Mouse (Mus musculus) left cerebral cortex, postnatal 25 days (tissue): Measurements from ENCODE around the gene Gm43064. TPM values are rescaled to one million over a fixed set of nuclear protein-coding genes. Genes with fewer than 3 reads are reported as not detected.
"Not testable (repeated sequence)": the region's sequence is repeated elsewhere in the genome, so short reads cannot be mapped to it uniquely, and the experiment has no call there.

ENCODE experiments used
- DNase-seq, 2 experiments: peaks; one replicate each; pipeline ENCODE4 v3.0.0; 2022; ENCODE audit warnings: low spot score in 2 of 2, mixed read lengths in 1 of 2
- intact Hi-C: fragments of 180-260 bp; cut with DNase I; formaldehyde crosslinking; loops from one replicate; pipeline ENCODE4 v1.15.1; 2025
- total RNA-seq, 2 experiments: library from RNA; stranded (reverse); gene quantifications; 2 replicates each; pipeline ENCODE4 v1.2.3; 2021

The Gm43064 gene
- total RNA-seq, result under 1 TPM; 0.16 to 0.32 TPM

DNA sequence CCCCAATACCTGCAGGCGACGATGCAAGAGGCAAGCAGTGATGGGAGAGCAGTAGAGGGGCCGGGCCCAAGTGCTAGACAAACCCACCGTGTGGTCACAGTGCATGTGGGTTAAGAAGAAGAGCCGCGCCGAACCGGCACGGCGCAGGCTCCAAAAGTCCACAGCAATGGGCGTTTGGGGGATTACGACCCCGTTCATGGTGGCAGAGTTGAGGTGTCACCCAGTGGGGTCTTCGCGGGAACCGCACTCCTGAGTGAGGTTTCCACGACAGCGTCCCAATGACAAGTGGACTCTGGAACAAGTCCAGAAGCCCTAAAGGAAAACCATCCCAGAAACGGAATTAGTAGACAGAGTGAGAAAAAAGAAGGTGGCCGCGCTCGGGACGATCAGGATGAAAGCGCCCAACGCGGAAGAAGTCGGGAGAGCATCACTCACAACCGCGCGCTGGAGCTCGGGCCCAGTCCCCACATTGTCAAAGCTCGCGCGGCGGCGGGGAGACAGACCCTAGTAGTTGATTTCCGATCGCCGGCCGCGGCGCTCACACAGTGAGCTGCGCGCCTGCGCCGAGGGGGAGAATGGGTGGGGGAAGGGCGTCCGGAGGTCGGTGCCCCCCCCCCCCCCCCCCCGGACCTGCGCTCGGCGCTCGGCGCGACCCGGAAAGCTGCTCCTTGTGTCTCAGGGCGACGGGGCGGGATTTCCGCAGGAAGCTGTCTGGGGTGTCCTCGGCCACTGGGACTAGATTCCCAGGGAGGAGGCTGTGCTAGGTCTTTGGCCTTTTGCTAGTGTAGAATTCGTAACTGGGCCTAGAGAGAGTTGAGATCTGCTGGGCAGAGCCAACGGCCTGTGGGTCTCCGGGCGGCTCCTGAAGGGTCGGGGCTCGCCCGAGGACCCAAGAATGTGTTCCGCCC, at the start of gene Gm43064, which contains the start of the genes Dclre1b and Ap4b1:
Gene Gm43064 (plus strand): TSS at position 683 of the 908 bp plus-strand sequence.
Gene Dclre1b (minus strand): TSS at position 554 of the 908 bp plus-strand sequence.
Gene Ap4b1 (plus strand): TSS at position 630 of the 908 bp plus-strand sequence.
- peak; percentile 91 for DNase-seq
- intact Hi-C loops, result loop anchor here (1.0 kb wide), 2 partner anchors 18 to 78 kb away; partner anchors contain the start of gene Hipk1

DNA sequence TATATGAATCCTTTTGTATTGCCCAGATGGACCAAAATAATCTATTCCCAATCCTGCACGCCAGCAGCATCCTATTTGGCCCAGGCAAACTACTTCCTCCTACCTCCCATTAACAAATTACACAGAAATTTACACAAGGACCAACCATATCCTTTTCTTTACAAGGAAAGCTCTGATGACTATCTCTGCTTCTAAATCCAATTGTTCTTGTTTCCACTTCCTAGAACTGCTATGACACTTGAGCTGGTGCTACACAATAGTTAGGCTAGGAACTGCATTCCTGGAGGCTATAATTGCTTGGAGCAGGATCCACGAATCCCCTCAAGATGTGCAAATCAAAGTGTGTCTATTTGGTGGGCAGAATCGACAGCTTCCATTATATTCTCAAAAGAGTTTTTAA, 42.6 kb upstream of the Gm43064 start:
- DNase-seq, result no peak
- intact Hi-C loops, result no loop called here

DNA sequence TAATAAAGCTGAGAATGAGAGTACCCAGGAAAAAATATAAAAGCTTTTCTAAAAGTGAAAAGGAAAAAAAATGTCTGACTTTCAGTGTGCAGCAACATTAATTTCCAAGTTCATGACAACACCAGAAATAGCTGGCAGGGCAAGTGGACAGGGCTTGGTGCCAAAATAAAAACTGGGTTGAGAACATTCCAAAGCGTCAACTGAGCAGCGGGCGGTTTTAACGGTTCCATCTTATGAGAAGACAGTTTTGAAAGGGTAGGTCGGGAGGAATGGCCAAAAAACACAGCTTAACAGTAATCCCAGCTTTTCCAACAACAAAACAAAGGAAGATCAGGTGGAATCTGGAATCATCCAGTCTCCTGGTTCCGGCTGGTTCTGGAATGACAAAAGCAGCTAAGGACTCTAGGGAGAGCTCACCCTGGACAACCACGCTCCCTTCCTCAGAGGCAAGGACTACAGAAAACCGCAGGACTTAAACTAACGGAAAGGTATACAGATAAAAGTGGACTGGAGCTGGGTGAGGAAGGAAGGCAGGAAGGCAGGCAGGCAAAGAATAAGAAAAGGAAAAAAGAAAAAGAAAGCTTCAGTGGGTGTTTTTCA, 37.7 kb upstream of the Gm43064 start:
- intact Hi-C loops, result no loop called here
- peak in 1 of 2 experiments; percentile 16 for DNase-seq

DNA sequence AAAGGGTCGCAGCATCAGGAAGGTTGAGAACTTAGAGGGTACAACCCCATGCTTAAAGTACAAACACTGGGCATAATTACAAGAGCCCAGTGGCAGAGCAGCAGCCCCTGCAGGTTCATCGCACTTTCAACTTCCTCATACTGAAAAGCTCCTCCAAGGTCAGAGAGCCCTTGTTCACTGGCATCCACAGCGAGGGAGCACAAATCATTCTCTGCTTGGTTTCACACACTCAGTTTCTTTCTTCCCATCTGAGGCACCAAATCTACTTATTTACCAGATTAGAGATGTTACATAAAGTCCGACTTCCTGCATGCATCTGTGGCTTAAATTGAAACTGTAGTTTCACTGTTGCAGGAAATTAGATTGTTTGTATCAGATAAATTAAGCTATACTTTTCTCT, 36.5 kb upstream of the Gm43064 start:
- no peak for DNase-seq
- intact Hi-C loops, result no loop called here

DNA sequence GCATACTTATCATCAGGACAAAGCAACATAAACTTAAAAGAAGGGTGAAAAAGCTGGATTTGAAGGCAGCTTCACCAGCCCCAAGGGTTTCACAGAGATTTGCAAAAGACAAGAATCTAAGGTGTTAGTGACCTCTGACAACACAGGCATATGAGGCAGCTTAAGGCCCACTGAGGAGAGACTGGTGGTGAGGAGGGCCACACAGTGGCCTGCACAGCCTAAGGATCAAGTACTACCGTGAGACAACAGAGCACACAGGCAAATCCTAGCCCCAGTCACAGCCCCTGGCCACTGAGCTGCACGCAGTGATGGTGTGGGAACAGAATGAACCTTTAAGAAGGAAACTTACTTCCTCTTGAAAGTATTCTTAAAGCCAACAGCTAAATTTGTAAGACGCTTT, 35.9 kb upstream of the Gm43064 start:
- intact Hi-C loops, result no loop called here

DNA sequence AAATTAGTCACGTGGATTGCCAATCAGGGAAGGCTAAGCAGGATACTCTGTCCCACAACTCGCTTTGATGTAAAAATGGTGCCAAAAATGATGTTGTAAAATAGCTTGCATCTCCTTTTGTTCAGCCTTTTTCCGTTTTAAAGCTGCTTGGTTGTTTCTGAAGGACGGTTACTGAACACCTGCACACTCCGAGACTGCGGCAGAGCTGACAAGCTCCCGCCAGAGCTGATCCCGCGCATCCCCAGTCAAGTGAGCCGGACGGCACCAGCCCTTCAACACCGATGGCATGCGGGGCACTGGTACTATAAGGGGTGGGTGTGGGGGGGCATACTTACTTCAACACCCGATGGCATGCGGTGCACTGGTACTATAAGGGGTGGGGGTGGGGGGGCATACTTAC, 35.4 kb upstream of the Gm43064 start:
- intact Hi-C loops, result no loop called here
- no peak for DNase-seq

More for the DNA sequence above, 35.9 kb upstream of the Gm43064 start:
- no peak for DNase-seq

DNA sequence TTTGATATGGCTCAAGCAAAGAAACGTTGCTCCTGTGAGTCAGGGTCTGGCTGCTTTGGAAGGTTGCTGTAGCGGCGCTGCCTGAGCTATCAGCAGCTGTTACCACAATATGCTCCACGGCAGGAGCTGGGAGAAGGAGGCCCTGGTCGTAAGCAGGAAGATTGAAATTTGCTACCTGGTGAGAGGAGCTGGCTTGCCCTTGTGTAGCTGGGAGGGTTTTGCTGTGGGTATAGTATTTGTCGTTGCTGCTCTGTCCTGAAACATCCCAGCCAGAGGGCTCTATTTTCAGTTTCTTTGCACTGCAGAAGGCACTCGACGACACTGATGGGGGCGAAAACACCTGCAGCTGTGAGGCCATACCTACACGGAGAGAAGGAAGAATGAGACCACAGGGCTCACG, 31.4 kb upstream of the Gm43064 start:
- intact Hi-C loops, result no loop called here
- DNase-seq, result no peak

DNA sequence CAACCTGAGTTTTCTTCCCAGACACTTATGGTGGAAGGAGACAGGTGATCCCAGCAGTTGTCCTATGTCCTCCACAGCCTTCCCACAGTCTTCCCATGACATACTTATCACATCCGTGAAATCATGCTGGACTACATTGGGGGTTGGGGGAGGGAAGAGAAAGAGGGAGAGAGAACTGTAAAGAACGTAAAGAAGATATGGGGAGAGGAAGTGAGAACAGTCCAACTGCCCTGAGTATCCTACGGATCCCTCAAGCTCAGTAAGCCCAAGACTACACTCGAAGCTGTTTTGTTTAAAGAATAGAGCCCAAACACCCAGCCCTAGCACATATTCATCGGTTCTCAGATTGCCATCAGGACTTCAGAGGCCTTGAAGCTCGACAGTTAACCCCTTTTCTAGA, 30.7 kb upstream of the Gm43064 start:
- DNase-seq, result no peak
- intact Hi-C loops, result no loop called here

DNA sequence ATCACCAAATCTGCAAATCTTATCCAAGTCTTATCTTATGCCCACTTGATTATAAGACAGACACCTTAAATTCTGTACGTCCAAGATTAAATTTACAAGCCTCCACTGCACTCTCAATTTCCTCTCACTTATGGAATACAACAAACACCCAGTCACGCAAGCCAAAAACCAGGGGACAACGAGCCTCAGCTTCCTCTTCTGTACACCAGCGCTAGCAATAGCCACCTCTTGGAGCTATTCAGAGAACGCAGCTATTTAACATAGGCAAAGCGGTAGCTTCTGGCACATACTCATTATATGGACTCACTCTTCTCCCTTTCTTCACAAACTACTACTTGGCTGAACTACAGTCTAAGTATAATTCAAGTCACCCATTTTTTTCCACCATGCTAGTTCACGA, 30.2 kb upstream of the Gm43064 start:
- intact Hi-C loops, result no loop called here

DNA sequence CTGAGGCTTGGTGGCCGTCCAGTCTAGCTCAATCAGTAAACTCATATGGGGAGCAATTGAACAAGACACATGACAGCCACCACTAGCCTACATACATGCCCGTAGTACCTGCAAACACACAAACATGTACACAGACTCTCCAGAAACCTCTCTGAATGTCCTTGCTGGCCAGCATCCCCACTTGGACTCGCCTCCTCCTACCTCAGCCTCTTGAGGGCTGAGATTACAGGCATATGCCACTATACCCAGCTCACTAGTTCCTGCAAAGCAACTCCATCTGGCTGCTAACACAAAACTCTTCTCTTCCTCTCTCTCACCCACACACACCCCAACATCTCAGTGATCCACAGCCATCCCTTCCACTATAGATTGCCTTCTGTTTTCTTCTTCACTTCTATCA, 29.1 kb upstream of the Gm43064 start:
- peak; percentile 45 to 82 for DNase-seq
- intact Hi-C loops, result no loop called here

More for the DNA sequence above, 30.2 kb upstream of the Gm43064 start:
- no peak for DNase-seq

DNA sequence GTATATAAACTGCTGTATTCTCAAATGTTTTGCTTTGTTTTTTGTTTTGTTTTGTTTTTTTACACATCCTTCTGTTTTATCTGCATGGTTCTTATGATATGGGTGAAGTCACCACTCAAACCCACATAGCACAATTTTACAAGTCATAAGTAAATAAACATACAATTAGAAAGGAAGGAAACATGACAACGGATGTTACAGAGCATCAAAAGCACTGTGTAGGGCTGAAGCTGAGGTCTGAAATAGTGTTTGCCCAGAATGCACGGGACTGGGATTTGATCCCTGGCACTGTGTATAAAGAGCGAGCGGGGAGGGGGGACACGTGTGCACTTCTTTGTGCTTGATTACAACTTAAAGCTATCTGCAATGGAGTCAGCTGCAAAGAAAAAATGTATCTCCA, 28.6 kb upstream of the Gm43064 start:
- intact Hi-C loops, result no loop called here
- no peak for DNase-seq

DNA sequence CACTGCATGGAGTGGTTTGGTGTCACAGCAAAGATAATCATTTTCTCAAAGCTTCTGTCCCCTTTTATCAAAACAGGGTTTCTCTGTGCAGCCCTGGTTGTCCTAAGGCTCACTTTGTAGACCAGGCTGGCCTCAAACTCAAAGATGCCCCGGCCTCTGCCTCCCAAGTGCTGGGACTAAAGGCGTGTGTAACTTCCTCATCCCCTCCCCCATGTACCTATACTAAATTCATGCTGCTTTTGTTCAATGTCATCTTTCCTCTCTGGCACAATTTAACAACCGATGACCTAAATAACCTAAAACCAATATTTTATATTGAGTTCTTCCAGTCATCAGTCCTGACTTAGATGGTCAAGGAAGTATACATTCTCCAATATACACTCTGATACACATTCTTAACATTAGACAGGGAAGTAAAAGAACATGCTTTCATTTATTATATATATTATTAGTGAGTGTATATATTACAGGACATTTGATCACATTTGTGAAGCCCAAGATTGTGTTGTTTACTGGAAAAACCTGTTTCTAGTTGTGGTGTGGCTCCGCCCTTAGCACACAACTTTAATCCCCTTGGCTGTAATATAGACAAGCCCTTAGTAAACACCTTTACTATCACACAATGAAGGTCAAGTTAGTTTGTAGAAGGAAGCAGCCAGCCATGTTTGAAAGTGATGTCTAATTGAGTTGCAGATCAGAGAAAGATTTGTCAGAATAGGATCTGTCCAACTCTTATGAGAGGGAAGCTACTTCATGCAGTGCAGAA, 26.3 kb upstream of the Gm43064 start:
- intact Hi-C loops, result no loop called here
- no peak for DNase-seq

DNA sequence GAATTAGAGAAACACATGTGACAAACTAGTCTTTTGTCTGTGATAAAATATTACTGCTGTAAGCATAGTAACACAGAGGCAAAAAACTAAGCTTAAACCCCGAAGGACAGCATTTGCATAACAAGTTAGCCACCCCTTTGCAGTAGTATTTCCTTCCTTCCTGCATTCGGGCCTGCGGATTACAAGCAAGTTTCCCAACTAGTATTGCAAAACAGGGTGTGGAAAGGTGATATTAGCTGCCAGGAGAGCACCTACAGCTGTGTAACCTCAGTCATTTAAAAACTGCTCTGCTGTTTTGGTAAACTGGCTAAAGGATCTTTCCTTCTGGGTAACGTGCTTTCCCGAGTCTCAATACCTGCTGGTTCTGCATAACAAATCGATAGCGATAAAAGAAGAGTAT, 22.1 kb upstream of the Gm43064 start:
- no peak for DNase-seq
- intact Hi-C loops, result no loop called here

DNA sequence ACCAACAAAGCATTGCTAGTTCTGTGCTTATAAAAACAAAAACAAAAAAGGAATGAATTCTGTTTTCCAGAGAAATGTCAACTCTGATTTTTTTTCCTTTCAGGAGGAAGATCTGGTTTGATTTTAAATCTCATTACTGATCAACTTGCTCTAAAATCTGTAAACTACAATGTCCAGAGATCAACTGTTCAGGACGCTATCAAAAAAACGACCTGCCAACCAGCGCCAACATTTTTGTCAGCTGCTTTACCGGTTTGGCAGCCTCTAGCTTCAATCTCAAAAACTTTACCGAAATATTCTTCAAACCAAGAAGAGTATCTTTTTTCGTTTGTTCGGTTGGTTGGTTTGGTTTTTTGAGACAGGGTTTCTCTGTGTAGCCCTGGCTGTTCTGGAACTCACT, 20.3 kb upstream of the Gm43064 start:
- no peak for DNase-seq
- intact Hi-C loops, result no loop called here

DNA sequence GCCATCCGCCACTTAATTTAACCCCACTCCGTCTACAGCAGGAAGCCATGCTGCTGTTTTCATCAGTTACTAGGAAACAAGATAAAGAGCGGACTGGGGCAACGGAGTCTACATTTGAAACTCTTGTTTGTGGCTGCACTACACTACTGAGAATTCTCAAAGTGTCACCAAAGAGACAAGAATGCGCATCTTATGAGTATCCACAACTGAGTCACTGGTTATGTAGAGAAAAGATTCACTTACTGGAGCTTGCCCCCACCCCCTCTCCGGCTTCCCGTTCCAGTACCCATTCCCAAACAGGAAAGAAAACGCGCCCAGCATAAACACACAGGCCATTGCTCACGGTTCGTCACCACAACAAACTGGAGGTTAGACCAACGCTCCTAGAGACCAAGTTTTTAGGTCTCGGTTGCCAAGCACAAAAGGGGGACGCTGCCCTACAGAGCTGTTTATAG, 19.5 kb upstream of the Gm43064 start:
- peak in 1 of 2 experiments; percentile 31 for DNase-seq
- intact Hi-C loops, result loop anchor here (2.0 kb wide), 1 partner anchor 125 kb away; the partner anchor contains the start of gene Rsbn1

DNA sequence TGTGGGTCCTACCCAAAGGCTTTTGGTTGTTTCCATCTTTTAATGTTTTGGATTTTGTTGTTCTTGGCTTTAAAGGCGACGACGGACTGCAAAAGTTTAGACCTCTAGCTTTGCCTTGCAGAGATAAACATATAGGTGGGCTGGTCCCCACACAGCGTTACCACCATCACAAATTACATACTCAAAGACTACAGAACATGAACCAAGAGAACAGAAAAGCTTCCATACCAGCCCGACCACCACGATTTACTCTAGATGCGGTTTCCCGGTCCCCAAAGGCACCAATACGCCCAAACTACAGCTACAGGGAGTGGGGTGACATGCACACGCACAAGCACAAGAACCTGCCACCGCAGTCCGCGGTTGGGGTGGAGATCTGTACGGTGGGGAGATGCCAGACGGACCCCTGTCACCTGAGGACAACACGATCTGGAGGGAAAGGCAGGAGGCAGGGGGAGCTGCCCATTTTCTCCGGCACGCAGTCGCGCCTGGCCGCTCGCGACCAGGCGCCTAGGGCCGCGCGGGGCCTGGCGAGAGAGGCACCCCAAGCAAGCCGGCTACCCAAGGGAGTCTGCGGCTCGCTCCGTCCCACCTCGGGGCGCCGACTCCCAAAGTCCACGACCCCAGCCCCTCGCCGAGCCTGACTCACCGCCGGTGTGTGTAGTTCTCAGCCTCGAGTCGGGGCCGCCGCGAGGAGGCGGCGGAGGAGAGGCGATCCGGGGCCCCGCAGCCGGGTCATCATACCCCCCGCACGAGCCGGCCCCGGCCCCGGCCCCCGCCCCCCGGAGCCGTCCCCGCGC, 18.8 kb upstream of the Gm43064 start:
- intact Hi-C loops, result loop anchor here (1.0 to 2.0 kb wide), 2 partner anchors 19 to 124 kb away; partner anchors contain the start of genes Ap4b1, Dclre1b, Gm43064 and Rsbn1
- DNase-seq, result peak in 1 of 2 experiments; percentile 47

DNA sequence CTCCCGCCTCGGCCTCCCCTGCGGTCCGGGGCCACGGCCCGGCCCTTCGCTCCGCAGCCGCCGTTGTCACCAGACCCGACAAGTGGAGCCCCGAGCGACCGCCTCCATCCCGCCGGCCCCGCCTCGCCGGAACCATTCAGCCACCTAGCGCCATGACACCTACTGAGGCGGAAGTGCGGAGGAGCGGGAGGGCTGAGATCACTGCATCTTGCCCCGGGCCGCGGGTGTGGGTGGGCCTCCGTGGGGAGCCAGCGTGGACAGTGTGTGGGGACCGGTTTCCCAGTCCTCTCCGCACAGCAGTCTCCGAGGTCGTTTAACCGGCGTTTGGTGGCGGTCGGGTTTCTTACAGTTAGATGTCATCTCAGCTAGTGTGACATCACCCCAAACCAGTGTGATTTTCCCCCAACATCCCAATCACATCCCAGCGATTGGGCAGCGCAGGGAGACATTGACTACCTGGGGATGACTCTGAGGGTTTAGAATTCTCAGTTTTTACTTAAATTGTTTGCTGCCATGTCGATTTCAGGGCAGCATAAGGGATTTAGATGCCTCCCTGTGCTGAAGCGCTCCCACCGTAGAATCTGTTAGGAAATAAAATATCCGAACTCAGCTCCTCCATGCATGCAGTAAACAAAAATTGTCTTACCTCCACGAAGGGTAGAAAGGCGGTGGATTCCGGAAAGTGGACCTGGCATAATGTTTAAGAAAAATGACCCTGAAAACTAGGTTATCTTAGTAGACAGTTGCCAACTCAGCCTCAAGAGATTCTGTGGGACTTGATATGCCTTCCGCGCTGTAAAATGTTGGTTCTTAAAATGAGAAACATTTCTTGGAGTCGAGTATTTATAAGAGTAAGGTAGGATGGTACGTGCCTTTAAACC, 17.9 kb upstream of the Gm43064 start, which contains the start of gene Hipk1:
Gene Hipk1 (minus strand): TSS at position 334 of the 881 bp plus-strand sequence.
- intact Hi-C loops, result loop anchor here (1.0 to 2.0 kb wide), 2 partner anchors 18 to 123 kb away; partner anchors contain the start of genes Ap4b1, Dclre1b, Gm43064 and Rsbn1
- peak; percentile 94 to 97 for DNase-seq

DNA sequence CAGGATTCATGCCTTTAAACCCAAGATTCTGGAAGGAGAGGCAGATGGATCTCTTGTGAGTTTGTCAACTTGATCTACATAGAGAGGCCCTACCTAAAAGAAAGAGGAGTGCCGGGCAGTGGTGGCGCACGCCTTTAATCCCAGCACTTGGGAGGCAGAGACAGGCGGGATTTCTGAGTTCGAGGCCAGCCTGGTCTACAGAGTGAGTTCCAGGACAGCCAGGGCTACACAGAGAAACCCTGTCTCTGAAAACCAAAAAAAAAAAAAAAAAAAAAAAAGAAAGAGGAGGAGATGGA, 17.3 kb upstream of the Gm43064 start:
- intact Hi-C loops, DNase-seq: not testable (repeated sequence)
